Mouse (Mus musculus): Measurements from ENCODE around the gene Hcn1. TPM values are rescaled to one million over a fixed set of nuclear protein-coding genes. Genes with fewer than 3 reads are reported as not detected.

Hcn1 gene
- 0.15 and 0.26 TPM in 2 replicates for polyA plus RNA-seq (2015; fragmentation: Nextera tagmentation; extraction: Ambion mirVana)

DNA sequence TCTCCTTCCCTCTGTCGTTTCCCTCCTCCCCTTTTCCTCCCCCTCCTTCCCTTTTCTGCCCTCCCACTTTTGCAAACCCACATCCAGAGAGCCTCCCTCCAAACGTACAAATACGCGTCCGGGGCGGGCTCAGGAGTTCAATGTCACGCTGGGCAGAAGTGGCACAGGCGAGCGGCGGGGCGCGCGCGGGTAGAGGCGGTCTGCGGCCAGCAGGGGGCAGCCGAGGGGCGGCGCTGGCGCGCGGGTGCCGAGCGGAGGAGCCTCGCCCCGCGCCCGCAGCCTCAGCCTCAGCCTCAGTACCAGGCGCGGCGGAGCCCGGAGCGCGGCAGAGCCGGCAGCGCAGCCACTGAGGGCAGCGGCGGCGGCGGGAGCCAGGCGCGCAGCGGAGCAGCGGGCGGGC, at the start of gene Hcn1:
Hcn1 (plus strand) TSS at position 140 of the 400 bp plus-strand sequence.
- DNase-seq (ENCODE audit: low spot score) = peak; percentile 70

DNA sequence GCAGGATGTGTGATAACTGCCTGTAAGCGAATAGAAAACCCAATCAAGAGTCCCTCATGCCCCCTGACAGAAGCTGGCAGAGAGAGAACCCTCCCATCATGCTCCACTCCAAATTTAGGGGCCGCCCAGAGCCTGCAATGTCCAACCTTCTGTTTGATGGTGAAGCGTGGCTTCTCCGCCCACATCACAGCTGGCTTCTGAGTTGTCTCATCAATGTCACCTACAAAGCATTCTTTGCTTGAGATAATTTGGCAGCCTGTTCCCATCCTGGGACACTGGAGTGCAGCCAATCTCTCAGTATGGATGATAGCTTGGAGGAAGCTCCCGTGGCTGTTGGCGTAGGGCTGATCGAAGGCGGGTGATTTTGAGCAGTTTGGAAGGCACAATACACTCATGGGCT, 34.9 kb upstream of the Hcn1 start:
- DNase-seq (ENCODE audit: low spot score) = no peak

DNA sequence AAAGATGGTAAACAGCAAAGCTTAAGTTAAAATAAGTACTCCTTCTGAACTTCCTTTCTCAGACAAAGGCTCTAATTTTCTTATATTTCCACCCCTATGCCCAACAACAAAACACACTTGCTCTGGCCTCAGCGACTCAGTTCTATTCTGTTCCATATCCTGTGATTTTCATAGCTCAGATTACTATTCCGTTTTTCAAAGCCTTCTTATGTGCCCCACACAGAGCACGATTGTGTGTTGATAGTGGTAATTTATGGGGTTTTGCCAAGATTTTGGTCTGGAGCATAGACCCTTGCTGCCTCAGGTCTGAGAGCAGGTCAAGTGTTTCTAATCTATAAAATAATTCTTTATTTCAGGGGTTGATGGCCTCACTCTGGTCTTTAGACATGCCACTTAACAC, 30.4 kb upstream of the Hcn1 start:
- DNase-seq (ENCODE audit: low spot score) = no peak

DNA sequence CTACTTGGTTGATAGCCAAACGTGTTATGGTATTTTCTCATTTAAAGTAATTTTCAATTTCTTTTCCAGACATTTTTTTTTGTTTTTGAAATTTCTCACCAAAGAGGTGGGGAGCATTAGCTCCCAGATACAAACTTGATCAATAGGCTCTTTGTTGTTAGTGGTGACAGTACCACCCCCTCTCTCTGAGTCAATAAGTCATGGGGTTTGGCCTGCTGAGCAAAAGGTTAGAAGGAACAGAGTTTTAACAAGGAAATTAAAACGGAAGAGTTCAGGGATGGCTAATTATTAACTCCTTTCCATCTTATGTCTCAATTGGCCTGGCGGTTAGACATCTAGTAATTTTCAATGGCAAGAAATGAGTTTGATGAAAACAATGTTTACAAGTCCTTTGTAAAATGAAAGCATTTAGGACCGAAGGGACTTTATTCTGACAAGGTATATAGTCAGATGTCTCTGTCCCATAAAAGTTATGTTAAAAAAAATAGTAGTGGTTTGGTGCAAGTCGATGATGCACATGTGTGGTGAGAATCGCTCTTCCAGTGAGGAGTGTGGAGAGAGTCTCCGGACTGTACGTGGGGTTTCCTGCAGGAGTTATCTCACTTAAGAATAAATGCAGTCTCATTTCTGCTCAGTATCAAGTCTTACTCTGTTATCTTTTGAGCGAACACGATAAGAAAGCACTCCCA, 7.5 kb upstream of the Hcn1 start:
- no peak for DNase-seq (ENCODE audit: low spot score)

DNA sequence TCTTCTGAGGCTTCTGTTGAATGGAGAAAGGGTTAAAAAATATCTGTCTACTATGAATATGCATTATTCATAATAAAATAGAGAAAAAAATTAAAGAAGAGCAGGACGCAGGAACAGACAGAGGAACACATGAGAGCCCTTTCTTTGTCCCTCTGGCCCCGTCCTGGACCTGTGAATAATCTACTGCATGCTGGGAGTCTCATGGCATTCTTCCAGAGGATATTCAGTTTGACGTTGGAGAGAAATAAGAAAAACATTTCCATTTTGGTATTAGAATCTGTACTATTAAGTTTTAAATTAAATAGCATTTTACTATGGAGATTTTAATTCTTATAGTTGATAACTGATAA, 7.0 kb upstream of the Hcn1 start:
- DNase-seq (ENCODE audit: low spot score) = no peak

DNA sequence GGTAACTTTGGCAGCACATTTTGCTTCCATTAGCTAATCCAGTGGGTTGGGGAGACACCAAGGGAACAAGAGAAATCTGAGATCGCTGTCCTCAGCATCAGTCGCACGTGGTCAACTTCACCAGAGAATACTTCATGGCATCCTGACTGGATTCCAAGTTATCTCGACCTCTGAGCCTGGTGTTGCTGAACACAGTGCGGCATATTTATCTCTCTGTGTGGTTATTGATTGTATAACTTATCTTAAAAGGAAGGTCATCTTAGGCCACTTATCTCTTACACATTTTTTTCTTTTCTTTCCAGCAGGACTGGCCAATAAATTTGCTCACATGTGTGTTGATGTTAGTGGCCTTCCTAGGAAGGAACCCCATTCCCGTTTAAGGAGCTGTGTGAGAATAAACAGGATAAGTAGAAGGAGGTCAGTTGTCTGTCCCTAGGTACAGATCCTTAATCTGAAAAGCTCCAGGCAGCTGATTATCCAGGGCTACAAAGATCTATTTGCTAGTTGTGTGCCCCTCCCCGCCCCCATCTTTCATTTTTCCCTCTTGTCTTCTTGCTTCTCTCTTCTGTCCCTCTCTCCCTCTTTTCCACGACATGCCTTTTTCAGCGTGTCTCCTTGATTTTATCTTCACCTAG, 672 bp upstream of the Hcn1 start:
- no peak for DNase-seq (ENCODE audit: low spot score)

DNA sequence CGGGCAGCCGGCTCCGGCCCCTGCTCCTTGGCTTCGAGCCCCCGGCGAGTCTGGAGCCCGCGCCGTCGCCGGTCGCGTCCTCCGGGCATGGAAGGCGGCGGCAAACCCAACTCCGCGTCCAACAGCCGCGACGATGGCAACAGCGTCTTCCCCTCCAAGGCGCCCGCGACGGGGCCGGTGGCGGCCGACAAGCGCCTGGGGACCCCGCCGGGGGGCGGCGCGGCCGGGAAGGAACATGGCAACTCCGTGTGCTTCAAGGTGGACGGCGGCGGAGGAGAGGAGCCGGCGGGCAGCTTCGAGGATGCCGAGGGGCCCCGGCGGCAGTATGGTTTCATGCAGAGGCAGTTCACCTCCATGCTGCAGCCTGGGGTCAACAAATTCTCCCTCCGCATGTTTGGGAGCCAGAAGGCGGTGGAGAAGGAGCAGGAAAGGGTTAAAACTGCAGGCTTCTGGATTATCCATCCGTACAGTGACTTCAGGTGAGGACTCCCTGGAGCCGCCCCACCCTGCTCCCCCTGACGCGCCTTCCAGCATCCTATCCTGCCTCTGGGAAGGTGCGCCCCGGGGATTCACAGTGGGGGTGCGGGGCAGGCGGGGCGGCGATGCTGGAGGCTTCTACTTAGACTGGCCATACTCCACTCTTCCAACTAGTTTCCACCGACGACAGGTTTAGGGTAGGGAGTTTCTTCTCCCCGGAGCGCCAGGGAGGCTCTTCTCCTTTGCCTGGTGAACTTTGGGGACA, 668 bp downstream of the Hcn1 start:
- DNase-seq (ENCODE audit: low spot score) = peak; percentile 3

DNA sequence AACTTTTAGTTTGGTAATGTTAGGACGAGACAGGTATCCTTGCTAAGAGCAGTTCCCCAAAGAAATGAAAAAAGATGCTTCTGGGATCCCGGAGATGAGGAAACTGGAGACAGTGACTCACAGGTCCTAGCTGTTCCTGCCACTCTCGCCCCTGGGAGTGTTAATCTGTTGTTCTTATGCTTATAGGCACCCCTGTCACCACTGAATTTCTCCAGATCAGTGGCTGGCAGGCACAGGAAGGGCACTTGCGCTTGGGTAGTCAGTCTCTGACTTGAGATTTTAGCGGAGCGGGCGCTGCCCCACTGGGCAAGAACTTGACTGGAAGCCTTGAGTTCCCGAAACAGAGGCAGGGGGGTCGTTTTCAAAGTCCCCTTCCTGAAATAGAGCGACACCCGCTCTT, 1.3 kb downstream of the Hcn1 start:
- no peak for DNase-seq (ENCODE audit: low spot score)

DNA sequence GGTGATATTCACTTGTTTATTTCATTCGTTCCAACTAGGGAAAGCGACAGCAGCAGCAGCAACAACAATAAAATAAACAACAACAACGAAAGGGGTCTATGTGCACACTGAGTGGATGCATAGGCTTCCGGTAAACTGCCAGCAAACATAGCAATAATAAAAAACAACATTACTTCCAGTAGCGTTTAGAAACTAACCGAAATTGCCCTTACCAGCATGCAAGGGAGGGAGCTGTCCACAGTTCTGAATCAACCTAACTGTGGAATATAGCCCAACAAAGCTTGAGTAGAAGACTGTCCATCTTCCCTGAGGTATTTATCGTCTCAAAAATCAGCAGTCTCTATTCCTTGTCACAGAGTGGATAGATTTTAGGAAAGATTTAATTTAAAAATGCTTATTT, 2.0 kb downstream of the Hcn1 start:
- DNase-seq (ENCODE audit: low spot score) = peak; percentile 46

DNA sequence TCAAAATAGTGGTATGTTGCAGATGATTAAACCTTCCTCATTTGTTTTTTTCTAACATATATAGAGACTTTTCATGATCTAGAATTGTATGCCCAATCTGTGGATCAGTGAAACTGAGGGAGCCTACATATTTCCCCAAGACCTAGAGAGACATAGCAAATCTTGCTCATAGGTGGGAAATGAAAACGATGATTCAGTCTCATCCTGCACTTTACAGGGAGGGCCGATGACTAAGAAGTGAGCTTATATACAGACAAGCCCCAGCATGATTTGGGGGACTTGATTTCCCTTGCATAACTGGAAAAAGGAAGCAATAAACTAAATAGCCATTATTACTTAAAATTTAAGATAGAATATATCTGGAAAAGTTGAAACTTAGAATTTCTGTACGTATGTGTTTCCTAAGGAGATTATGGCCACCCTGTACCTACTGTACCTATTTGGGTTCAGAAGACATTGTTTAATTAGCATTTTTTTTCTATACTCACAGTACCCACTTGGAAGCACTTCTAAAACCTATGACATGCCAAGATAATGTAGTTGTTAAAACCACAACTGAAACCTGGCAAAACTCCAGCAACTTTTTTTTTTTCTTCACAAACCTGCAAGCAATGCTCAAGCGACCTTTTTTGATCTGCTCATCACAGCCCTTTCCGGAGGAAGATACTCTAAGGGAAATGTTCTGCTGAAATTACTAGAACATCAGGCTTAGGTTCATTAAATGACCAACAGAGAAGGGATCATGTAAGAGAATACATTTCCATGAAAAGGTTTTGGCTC, 3.0 kb downstream of the Hcn1 start:
- no peak for DNase-seq (ENCODE audit: low spot score)

DNA sequence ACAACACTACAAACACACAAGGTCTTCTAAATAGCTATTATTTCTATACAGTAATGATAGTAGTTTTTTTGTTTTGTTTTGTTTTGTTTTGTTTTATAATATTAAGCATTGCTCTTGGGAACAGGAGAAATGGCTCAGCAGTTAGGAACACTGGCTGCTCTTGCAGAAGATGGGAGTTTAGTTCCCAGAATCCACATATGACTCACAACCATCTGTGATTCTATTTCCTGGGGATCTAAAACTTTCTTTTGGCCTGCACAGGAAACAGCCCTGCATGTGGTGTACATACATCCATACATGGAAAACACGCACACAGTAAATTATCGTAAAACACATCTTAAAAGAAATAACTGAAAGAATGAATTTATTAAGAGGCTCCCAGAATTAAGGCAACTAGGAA, 9.8 kb downstream of the Hcn1 start:
- no peak for DNase-seq (ENCODE audit: low spot score)

DNA sequence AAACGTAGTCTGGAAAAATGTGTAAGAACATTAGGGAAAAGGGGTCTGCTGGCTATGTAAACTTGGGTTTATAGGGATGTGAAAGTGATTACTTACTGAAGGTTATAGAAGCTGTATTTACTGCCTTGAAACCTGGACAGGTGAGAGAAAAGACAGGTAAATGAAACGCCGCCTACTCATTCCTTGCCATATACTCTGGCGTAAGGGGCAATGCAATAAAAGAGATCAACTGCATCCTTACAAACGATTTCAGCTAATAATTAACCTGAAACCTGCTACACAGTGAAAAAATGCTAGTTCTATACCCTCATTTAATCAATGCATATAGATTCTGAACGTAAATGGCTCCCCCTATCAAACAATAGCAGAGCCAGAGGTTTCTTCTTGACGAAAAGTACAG, 17.4 kb downstream of the Hcn1 start:
- no peak for DNase-seq (ENCODE audit: low spot score)

DNA sequence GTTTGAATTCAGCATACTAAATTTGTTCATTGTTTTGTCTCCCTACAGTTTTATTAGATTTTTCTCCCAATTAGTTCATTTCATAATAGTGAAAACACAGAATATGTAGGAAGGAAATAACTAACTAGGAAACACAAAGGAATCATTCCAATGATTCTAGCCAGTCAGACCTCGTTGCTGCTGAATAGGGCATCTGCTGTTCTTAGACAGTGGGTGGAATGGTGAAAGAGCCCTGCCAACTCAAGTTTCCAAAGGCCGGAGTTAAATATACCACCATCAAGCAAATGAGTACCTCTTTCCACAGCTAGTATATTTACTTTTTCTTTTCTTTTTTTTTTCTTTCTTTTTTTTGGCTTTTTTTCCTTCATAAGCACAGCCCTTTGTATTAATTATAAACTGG, 55.4 kb downstream of the Hcn1 start:
- no peak for DNase-seq (ENCODE audit: low spot score)

DNA sequence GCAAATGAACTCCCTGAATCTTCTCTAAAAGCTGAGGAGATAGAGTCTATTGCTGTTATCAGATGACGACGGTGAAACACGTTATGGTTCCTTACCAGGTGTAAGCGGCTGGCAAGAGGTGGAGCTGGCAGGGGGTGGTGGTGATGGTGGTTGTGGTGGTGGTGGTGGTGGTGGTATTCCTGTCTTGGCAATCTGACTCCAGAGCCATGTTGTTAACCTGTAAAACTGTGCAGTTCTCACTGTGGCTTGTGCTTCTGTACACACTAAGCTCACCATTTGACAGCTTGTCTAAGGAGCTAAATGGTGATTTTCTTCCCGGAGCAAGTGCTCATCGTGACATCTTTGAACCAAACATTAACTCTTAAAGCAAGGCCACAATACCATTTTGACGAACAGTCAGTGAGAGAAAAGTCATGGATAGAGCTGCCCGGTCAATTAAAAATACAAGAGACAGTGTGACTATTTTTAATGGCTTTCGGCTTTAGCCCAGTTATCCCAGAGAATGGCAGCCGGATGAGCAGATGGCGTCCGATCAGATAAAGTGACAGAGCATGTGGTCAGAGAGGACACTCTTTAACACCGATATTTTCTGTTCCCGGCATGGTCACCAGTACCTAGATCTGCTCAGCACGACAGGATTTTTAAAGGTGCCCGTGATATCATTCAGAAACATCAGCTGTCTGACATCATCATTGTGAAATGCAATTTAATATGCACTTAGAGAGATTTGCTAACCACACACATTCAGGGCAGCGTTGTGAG, 56.5 kb downstream of the Hcn1 start:
- DNase-seq (ENCODE audit: low spot score) = no peak

DNA sequence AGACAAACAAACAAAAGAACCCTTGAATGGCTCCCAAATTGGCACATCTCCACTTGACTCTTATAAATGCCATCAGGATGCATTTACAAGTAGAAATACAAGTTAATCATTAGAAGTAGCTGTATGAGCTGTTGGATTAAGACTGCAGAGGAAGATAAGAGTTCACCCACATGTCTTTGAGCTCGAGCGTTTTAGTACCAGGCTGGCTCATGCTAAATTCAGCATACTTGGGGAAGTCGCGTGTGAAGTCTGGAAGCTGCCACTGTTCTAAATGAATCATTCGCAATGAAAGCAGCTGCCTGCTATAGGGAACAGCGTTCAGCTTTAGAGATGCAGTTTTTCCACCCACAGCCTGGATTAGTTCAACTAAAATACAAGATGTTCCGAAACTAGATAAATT, 57.4 kb downstream of the Hcn1 start:
- DNase-seq (ENCODE audit: low spot score) = no peak

DNA sequence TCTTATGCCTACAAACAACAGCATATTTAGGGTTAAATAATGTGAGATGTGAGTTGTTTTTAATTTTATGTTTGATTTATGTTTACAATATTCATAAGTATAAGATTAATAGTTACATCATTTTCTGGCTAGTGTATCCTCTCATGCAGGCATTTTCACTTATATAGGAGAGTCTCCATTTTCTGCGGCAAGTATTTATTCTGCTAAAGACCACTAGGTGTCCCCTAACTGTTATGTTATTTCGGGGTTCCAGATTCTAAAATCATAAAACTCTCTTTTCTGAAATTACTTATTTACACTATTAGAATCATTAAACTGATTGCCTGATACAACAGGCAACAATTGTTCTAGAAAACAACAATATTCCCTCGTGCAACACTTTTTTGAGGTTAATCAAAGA, 60.5 kb downstream of the Hcn1 start:
- DNase-seq (ENCODE audit: low spot score) = no peak

DNA sequence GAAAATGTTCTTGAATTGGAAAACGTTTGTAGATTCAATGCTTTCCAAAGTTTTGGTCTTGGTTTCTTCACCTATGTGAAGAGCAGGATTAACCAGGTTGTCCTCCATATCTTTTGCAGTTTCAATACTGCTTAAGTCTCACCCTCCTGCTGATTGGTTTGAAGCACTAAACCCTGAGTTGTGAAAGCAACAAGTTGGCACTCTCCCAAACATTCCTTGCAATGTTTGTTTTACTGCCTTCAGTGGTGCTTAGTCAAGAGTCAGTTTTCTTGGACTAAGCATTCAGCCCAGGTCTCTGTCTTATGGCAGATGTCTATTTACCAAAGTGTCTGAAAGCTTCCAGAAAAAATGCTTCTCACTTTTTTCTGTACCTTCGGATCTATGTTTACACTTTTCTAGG, 67.2 kb downstream of the Hcn1 start:
- DNase-seq (ENCODE audit: low spot score) = no peak

DNA sequence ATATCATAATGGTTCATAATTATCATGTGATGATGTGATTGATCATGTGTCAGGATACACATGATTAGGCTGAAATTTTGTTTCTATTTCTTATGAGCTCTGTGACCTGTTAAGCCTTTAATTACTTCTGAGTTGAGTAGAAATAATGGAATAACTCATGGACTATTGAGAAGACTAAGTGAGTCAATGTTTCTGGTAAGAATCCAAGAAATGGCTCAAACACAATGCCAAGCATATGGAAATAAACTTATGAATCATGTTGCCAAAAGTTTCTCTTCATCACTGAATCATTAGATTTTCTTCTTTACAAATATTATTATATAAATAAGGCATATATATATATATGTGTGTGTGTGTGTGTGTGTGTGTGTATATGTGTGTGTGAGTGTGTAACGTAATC, 69.7 kb downstream of the Hcn1 start:
- DNase-seq (ENCODE audit: low spot score) = no peak

DNA sequence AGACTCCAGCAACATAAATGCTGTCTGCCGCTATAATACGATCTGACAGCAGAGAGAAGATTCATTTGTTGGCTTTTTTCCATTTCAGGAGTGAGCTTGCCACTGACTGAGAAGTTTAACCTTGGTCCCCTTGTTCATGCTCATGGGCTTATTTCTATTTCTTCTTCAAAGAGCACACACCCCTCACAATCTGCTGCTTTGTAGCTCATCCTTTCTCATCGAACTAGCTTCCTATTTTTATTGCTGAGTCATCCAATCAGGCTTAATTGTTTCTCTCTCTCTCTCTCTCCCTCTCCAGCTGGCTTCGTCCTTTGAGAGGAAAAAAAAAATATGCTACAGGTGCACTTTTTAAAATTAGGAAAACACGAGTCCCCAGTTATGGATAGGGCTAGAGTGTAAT, 74.3 kb downstream of the Hcn1 start:
- DNase-seq (ENCODE audit: low spot score) = no peak

DNA sequence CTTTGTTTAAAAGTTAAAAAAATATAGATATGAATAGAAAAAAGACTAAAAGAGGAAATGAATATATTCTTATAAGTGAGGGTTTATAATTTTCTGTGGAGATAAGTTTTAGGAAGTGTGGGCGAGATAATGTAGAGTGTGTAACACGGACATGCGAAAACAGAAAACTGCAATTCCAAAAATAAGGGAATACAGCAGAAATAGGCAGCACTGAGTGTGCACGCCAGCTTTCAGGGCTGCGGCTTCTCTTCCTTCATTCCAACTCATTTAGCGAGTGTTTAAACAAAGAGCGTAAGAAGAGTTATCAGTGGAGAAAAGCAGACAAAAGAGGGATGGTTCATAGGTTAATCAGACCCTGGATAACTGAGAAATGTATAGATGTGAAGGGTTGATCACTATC, 85.5 kb downstream of the Hcn1 start:
- DNase-seq (ENCODE audit: low spot score) = no peak

DNA sequence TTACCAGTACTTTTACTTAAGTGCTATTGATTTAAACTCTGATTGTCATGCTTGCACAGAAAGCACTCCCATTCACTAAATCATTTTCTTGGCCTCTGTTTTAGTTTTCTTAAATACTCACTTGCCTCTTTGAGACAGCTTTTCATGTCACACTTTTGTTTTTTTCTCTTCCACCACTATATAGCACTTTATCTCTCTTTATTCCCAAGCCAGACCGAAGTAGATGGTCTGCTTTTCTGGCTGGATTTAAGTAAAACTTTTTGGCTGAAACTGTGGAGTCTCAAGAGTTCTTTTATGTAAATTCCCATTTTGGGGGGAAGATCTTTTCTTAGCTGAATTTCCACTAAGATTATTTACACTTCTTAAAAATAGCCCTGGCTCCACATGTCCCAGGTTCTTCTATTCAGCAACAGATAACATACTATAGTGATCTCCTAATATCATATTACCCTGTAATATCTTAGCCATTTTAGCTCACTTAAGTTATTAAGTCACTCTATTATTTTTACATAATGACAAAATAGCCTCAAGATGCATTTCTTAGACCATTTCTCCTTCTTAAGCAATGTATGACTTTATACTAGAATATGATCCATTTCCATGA, 92.7 kb downstream of the Hcn1 start:
- DNase-seq (ENCODE audit: low spot score) = no peak

All from thymus, postnatal 0 days (tissue).